Mouse (Mus musculus): Measurements from ENCODE around the gene Rcn3. TPM values are rescaled to one million over a fixed set of nuclear protein-coding genes. Genes with fewer than 3 reads are reported as not detected.
"Not testable (repeated sequence)": the region's sequence is repeated elsewhere in the genome, so short reads cannot be mapped to it uniquely, and the experiment has no call there.

Rcn3 gene
- total RNA-seq, 2 experiments from 2014 or later = 2.5 to 7.5 TPM

DNA sequence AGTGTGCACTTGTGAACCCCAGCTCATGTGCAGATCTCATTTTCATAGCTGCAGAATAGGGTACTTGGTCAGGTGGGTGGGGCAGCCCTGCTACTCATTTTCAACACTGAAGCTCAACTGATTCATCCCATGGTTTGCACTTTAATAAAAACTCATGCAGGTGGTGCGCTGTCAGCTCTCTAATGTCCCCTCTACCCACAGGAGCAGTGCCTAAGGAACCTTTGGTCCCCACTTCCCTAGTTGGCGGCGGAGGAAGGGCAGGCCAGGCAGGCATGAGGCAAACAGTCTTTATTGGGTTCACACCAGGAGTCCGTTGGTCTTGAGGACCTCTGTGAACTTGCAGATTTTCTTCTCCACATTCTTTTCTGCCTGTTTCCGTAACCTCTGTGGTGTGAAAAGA, 33.6 kb upstream of the Rcn3 start:
- ATAC-seq (replicated peaks; ENCODE audit: low FRiP score, poor library complexity, severe bottlenecking) = not testable (repeated sequence)

DNA sequence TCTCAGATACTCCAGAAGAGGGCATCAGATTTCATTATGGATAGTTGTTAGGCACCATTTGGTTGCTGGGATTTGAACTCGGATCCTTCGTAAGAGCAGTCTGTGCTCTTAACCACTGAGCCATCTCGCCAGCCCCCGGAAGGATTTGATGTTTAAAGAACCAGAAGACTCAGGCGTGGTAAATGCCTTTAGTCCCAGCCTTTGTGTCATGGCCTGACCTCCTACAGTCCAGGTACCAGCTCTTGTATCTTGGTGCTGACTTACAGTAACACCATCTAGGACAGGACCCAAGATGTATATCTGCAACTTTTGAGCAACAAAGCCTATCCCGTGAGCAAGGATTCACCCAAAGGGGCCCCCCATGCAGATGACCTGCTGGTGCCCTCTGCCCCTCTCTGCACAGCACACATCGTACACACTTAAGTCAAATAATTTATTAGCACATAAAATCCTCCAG, 33.2 kb upstream of the Rcn3 start:
- ATAC-seq (replicated peaks; ENCODE audit: low FRiP score, poor library complexity, severe bottlenecking) = no peak

DNA sequence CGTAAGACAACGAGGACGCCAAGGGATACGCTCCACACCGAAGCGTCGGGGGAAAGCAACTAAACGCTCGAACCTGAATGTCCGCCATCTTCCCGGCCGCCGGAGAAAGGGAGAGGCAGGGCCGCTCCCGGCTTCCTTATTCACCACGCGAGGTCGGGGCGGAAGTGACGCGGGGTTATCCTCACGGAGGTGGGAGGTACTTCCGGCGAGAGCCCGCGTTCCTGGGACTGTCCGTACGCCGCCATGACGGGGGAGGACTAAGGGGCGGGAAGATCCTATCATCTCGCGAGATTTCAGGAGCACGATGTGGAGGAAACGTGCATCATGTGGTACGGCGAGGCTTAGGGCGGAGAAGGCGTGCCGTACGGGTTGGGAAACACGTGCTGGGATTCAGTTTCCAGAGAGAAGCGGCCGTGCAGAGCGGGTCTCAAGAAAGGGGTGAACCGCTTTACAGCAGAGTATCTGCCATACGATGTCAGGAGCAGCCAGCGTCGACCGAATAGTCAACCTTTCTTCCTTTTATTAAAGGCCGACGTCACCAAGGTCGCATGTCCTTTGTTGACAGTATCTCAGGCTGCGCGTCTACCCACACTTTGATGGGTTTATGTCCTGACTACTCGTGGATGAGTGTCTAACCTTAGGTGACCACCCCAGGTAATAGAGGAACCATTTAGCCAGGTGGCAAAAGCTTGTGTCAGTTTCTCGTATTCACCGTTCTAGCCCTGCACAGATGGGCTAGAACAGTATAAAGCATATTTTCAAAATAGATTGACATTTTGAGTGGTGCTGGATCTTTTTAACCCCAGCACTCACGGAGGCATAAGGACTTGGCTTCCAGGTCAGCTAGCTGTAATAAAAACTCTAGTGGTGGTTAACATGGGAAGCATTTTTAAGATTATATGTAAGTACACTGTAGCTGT, 32.5 kb upstream of the Rcn3 start, which contains the start of gene Rps11:
Gene Rps11, minus strand, starts transcription at position 216 of the 920 bp plus-strand sequence.
- ATAC-seq (replicated peaks; ENCODE audit: low FRiP score, poor library complexity, severe bottlenecking) = peak; percentile 77

DNA sequence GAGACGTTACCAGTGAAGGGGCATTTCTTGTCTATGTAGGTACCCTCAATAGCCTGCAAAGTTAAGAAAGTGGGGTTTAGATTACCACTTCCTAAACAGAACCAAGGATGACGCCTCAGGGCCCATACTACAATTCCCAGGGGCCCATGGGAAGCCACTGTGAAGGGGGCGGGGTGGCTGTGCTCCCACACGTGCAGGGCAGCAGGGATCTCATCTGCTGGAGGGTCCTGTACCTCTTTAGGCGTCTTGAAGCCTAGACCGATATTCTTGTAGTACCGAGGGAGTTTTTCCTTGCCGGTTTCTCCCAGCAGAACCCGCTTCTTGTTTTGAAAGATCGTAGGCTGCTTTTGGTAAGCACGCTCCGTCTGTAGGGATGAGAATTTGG, 31.2 kb upstream of the Rcn3 start:
- ATAC-seq (replicated peaks; ENCODE audit: low FRiP score, poor library complexity, severe bottlenecking) = no peak

DNA sequence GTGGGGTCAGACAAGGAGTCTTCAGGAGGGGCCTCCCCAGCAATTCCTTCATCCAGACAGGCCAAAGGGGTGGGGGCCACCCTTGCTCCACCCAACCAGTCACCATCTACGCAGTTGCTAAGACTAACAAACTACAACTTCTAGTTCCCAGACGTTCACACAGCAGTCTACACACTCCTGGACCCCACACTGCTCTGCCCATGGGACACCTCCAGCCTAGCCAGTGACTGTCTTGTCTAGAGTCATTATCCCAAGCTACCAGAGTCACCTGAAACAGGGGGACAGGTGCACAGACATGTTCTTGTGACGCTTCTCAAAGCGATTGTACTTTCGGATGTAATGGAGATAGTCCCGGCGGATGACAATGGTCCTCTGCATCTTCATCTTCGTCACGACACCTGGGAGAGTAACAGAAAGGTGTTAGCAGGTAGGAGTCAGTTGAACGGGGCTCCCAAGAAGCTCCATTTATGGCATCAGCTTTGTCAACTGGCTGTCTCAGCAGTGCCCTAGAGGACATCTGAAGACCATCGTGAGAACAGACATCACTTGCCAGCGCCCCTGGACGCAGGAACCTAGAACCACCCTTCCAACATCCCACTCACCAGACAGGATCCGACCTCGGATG, 30.7 kb upstream of the Rcn3 start:
- no peak for ATAC-seq (replicated peaks; ENCODE audit: low FRiP score, poor library complexity, severe bottlenecking)

DNA sequence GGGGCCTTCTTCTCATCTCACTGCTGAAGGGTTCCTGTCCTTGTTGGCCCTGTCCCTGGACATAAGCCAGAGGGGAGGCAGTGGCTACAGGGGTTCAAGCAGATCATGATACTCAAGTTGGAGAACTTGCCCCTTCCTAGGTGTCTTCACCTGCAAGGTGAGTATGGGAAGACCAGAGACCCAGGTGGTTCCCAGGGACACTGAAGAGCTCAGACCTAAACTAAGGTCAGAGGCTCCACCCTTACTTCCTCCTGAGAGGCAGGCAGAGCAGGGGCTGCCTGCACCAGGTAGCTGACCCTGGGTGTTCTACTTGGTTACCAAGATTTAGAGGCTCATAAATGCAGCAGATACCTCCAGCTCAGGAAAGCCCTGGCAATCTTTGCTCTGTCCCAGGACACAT, 29.9 kb upstream of the Rcn3 start:
- no peak for ATAC-seq (replicated peaks; ENCODE audit: low FRiP score, poor library complexity, severe bottlenecking)

DNA sequence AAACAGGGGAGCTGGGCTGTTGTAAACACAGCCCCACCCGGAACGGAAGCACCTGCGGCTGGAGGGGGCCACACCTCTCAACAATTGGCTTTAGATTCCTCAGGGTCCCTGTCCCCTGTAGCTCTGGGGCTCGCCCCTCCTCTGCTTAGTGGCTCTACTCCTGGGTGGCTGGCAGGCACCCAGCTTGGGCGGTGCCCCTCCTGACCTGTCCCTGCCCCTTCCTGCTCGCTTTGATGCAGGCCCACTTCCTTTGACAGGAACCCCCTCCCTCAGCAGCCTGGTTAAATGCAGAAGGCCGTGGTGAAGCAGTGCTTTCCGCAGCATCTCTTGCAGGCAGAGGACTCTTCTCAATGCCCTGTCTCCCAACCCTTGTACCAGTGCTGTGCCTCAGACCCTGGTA, 29.4 kb upstream of the Rcn3 start:
- ATAC-seq (replicated peaks; ENCODE audit: low FRiP score, poor library complexity, severe bottlenecking) = no peak

DNA sequence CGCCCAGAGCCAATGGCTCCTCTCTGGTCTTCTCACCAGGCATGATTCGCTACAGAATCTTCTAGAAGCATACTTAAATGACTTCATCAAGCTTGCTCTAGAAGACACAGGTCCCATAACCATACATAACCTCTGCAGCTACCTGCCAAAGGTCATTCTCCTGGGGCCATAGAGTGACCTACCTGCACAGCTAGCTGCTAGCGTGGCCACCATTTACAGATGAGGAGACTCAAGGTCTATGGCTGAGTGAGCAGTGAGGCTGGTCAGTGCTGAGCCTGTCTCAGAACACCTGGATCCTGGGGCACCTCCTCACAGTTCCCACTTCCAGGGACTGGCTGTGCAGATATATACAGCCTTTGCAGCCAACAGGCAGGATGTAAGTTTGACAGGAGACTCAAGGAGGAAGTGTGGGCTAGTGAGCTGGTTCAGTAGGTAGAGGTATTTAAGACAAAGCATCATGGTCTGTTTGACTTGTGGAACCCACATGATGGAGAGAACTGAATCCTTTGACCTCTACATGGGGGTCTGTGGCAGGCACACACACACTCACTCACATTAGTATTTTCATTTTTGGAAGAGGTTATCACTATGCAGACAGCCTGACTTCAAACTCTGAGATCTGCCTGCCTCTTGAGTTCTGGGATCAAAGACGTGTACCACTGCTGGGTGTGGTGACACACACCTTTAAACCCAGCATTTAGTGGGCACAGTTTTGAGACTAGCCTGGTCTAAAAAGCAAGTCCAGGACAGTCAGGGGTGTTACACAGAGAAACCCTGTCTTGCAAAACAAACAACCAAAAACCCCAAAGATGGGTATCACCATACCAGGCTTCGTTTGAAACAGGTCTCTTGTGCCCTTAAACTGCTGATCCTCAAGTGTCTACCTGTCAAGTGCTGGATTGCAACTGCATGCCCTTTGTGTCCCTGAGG, 28.0 kb upstream of the Rcn3 start:
- no peak for ATAC-seq (replicated peaks; ENCODE audit: low FRiP score, poor library complexity, severe bottlenecking)

DNA sequence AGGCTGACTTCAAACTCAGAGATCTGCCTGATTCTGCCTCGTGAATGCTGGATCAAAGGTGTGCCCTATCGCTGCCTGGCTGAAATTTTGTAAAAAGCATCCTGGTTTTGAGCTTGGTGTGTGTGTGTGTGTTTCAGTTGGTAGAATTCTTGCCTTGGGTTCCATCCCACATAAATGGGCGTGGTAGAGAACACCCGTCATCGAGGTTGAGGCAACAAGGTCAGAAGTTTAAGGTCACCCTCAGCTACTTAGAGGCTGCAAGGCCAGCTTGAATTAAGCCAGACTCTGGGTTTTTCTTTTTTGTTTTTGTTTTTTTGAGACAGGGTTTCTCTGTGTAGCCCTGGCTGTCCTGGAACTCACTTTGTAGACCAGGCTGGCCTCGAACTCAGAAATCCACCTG, 26.3 kb upstream of the Rcn3 start:
- no peak for ATAC-seq (replicated peaks; ENCODE audit: low FRiP score, poor library complexity, severe bottlenecking)

DNA sequence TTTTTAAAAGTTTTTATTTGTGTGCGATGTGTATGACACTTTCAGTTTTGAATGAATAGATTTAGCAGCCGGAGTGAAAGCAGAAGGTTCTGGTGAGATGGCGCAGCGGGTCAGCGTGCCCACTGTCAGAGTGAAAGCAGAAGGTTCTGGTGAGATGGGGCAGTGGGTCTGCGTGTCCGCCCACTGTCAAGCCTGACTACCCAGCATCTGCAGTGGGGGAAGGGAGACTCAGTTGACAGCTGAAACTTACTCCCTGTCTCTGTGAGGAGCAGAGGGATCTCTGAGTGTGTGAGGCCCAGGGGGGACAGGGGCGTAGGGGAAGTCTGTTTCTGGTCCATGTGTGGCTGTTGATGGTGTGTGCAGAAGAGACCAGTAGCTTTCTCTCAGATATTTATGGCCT, 25.5 kb upstream of the Rcn3 start:
- ATAC-seq (replicated peaks; ENCODE audit: low FRiP score, poor library complexity, severe bottlenecking) = no peak

DNA sequence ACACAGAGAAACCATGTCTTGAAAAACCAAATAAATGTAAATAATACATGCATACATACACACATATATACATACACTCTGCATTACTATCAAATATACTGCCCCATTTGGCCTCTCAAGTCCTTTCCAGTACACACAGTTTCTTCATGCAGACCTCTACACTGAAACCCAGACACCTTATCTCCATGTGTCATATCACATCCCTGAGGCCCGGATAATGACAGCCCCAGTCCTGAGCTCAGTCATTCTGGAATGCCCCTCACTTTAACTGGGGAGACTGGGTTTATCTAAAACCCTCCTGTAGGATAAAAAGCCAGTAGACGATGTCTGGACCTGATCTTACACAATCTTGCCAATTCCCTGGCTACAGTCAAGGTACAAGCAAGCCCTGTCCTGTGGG, 21.5 kb upstream of the Rcn3 start:
- ATAC-seq (replicated peaks; ENCODE audit: low FRiP score, poor library complexity, severe bottlenecking) = no peak

DNA sequence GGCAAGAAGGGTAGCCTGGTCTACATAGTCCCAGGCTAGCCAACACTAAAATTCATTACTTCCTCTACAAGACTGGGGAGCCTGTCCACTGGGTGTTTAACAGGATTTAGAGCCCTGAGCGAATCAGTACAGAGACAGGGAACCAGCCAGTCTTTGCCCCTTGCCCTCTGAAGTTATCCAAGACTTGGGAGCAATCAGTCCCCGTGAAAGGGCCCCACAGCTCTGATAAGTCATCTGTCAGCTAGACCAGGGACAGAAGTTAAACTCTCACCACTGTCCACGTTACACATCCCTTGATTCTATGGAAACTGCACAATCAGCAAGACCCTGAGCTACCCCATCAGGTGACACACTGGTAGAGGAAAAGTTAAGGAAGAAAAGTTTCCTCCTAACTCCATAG, 20.5 kb upstream of the Rcn3 start:
- ATAC-seq (replicated peaks; ENCODE audit: low FRiP score, poor library complexity, severe bottlenecking) = no peak

DNA sequence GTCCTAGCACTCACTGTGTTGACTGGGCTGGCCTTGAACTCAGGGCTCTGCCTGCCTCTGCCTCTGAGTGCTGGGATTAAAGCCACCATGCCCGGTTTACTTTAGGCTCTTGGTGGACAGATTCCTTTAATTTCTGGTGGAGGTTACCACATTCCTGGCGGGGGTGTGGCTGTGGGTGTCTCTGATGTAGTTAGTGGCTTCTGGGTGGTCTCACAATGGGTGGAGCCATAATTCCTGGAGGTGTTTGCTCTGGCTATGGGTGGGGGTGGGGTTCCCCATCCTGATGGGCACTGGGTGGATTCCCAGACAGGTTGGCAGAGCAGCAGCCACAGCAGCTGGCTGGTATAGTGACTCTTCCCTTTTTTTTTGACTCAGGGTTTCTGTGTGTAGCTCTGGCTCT, 19.9 kb upstream of the Rcn3 start:
- no peak for ATAC-seq (replicated peaks; ENCODE audit: low FRiP score, poor library complexity, severe bottlenecking)

DNA sequence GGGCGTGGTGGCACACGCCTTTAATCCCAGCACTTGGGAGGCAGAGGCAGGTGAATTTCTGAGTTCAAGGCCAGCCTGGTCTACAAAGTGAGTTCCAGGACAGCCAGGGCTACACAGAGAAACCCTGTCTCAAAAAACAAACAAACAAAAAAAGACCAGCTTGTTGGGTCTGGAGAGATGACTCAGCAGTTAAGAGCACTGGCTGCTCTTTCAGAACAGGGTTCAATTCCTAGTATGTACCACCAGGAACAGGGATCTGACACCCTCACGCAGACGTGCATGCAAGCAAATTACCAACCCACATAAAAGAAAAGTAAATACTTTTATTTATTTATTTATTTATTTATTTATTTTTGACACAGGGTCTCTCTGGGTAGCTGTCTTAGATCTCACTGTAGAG, 18.1 kb upstream of the Rcn3 start:
- ATAC-seq (replicated peaks; ENCODE audit: low FRiP score, poor library complexity, severe bottlenecking) = not testable (repeated sequence)

DNA sequence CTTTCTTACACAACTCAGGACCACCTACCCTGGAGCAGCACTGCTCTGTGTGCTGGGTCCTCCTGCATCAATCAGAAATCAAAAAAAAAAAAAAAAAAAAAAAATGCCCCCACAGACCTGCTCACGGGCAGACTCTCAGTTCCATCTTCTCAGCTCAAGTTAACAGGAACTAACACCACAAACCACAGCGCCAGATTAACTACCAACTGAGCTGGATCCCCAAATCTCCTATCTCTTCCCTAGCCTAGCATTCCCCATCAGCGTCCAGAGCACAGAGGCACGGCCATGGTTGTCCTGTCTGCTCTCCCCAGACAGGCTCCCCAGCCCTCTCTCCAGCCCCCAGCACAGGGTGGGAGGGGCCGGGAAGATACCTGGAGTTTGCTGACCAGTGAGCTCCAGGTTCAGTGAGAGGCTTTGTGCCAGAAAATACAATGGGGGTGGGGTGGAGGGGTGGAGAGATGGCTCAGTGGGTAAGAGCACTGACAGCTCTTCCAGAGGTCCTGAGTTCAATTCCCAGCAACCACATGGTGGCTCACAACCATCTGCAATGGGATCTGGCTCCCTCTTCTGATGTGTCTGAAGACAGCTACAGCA, 15.1 kb upstream of the Rcn3 start:
- ATAC-seq (replicated peaks; ENCODE audit: low FRiP score, poor library complexity, severe bottlenecking) = no peak

DNA sequence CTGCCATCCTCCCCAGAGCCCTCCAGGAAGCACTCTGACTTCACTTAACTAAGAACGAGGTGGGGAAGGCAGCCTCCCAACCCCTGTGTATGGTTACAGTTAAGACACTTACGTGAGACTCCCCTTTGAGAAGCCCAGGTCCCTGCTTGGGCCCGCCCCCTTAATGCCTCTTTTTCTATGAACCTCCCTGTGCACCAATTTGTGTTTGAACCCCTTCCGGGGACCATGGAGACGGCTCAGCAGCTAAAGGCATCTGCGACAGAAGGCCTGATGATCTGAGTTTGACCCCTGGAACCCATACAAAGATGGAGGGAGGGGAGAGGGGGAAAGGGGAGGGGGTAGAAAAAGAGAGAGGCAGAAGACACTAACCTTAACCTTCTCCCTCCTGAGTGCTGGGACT, 14.4 kb upstream of the Rcn3 start:
- ATAC-seq (replicated peaks; ENCODE audit: low FRiP score, poor library complexity, severe bottlenecking) = no peak

DNA sequence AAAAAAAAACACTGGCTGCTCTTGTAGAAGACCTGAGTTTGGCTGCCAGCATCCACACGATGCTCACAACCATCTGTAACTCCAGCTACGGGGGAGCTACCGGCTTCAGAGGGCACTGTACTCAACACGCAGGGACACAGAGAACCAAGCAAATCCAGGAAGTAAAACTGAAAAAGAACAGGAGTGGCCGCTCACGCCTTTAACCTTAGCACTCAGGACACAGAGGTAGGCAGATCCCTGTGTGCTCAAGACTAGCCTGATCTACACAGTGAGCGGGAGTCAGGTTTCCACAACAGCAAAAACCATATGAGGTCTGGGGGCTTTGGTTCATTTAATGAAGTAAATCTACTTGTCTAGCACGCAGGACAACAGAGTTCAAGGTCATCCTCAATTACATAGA, 13.5 kb upstream of the Rcn3 start:
- ATAC-seq (replicated peaks; ENCODE audit: low FRiP score, poor library complexity, severe bottlenecking) = no peak

DNA sequence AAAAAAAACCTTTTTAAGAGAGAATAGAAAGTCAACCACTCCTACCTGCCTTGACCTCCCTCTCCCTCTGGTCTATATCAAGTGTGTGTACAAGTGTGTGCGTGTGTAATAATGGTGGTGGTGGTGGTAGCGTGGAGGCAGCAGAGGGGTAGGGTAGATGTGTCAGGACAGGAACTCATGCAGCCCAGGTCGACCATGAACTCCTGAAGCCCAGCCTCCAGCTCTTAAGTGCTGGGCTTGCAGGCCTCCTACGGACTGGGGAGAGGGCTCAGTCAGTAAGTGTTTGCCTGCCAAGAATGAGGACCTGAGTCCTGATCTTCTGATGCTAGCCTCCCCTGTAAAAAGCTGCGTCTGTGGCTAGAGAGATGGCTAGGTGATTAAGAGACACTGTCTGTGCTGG, 12.9 kb upstream of the Rcn3 start:
- no peak for ATAC-seq (replicated peaks; ENCODE audit: low FRiP score, poor library complexity, severe bottlenecking)

DNA sequence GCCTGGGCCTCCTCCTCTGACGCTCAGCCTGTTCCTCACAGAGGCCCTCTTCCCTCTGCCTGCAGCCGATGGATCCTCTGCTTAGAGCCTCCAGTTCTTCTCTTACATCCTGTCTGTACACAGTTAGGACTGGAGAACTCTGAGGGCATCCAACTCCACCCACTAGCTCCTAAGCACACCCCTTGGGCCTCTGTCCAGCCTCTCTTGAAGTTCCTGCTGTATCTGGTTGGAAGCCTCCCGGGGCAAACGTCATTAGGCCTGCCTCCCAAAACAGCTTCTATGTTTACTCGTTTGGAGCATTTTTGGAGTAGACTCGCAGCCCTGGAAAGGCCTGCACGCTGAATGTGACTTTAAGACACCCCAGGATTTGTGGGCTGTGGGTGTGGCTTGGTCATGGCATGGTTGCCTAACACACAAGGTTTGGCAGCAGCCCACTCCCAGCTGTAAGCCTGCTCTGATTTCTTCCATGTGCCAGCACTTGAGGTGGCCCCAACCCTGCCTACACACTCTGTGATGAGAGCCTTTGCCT, 11.7 kb upstream of the Rcn3 start, which contains the start of gene Fcgrt:
Gene Fcgrt, minus strand, starts transcription at position 200 of the 529 bp plus-strand sequence.
- no peak for ATAC-seq (replicated peaks; ENCODE audit: low FRiP score, poor library complexity, severe bottlenecking)

Measured in erythroblast, adult 5-6 weeks (primary cell).